Mouse (Mus musculus) cerebellum, adult 11-12 months (tissue): ENCODE data around the gene Gstm4.
"Not testable (repeated sequence)": the region's sequence is repeated elsewhere in the genome, so short reads cannot be mapped to it uniquely, and the experiment has no call there.

Experiments
- DNase-seq: peaks from one replicate; pipeline ENCODE4 v3.0.0; 2022

The Gstm4 gene

GRCm38 (mm10) chr3:108069231-108069870, 24.7 kb upstream of the Gstm4 start:
- DNase-seq = no peak

GRCm38 (mm10) chr3:108068826-108069225, 24.1 kb upstream of the Gstm4 start:
- no peak for DNase-seq

GRCm38 (mm10) chr3:108067370-108067934, 22.8 kb upstream of the Gstm4 start:
- no peak for DNase-seq

- no peak for DNase-seq
Observed at GRCm38 (mm10) chr3:108065551-108065950, 20.9 kb upstream of the Gstm4 start.

GRCm38 (mm10) chr3:108064672-108065071, 20.0 kb upstream of the Gstm4 start:
- DNase-seq = no peak

- DNase-seq = no peak
Observed at GRCm38 (mm10) chr3:108062648-108063047, 18.0 kb upstream of the Gstm4 start.

GRCm38 (mm10) chr3:108061420-108061819, 16.7 kb upstream of the Gstm4 start:
- no peak for DNase-seq

GRCm38 (mm10) chr3:108050493-108050892, 5.8 kb upstream of the Gstm4 start:
- no peak for DNase-seq

- DNase-seq = no peak
Observed at GRCm38 (mm10) chr3:108048306-108048705, 3.6 kb upstream of the Gstm4 start.

- DNase-seq = no peak
Observed at GRCm38 (mm10) chr3:108046944-108047655, 2.4 kb upstream of the Gstm4 start.

GRCm38 (mm10) chr3:108033156-108033555, 11.5 kb downstream of the Gstm4 start:
- DNase-seq = no peak

- DNase-seq = no peak
Observed at GRCm38 (mm10) chr3:108032113-108032512, 12.6 kb downstream of the Gstm4 start.

GRCm38 (mm10) chr3:108028641-108029365, 15.9 kb downstream of the Gstm4 start:
- DNase-seq = no peak

GRCm38 (mm10) chr3:108026597-108026996, 18.1 kb downstream of the Gstm4 start:
- DNase-seq = no peak

- no peak for DNase-seq
Observed at GRCm38 (mm10) chr3:108026049-108026448, 18.6 kb downstream of the Gstm4 start.

- no peak for DNase-seq
Observed at GRCm38 (mm10) chr3:108025318-108025717, 19.4 kb downstream of the Gstm4 start.

GRCm38 (mm10) chr3:108022650-108023049, 22.0 kb downstream of the Gstm4 start:
- DNase-seq = no peak

GRCm38 (mm10) chr3:108020351-108021022, 24.2 kb downstream of the Gstm4 start:
- DNase-seq = not testable (repeated sequence)

- not testable (repeated sequence) for DNase-seq
Observed at GRCm38 (mm10) chr3:108019226-108019625, 25.5 kb downstream of the Gstm4 start.

- no peak for DNase-seq
Observed at GRCm38 (mm10) chr3:108018190-108018820, 26.4 kb downstream of the Gstm4 start.

GRCm38 (mm10) chr3:108017473-108018189, 27.1 kb downstream of the Gstm4 start, which contains the start of gene Gstm1:
Gstm1 (minus strand) TSS chr3:108017973.
- peak; percentile 88 for DNase-seq

- not testable (repeated sequence) for DNase-seq
Observed at GRCm38 (mm10) chr3:108016468-108016867, 28.2 kb downstream of the Gstm4 start.
